Mouse (Mus musculus): ENCODE measurements at regions not wholly inside any gene's neighbourhood (a gene's known extent, or its start where the extent isn't known, plus 50 kb on each side); places are given as distances from the start of the nearest gene placed in this dataset.
"Not testable (repeated sequence)": the region's sequence is repeated elsewhere in the genome, so short reads cannot be mapped to it uniquely, and the experiment has no call there.

DNA sequence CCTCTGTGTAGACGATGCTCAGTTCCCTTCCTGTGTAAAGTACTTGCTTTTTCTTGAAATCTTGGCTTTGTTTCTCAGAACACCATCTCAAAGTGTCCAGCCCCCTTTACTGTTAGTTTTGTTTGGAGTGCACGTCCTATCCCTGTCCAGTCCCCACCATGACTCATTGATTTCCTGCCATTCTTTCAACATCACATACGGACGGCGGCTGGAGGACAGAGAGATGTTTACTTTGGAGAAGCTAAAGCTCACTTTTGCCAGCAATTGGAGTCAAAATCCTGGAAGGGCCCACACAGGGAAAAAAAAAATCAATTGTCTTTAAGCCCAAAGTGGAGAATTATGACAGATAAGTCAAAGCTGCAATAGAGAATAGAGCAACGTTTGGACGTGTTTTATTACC is 51.8 kb downstream of the Gm5426 start:
- in situ Hi-C loops (cut with MboI, MseI) = no loop called here

DNA sequence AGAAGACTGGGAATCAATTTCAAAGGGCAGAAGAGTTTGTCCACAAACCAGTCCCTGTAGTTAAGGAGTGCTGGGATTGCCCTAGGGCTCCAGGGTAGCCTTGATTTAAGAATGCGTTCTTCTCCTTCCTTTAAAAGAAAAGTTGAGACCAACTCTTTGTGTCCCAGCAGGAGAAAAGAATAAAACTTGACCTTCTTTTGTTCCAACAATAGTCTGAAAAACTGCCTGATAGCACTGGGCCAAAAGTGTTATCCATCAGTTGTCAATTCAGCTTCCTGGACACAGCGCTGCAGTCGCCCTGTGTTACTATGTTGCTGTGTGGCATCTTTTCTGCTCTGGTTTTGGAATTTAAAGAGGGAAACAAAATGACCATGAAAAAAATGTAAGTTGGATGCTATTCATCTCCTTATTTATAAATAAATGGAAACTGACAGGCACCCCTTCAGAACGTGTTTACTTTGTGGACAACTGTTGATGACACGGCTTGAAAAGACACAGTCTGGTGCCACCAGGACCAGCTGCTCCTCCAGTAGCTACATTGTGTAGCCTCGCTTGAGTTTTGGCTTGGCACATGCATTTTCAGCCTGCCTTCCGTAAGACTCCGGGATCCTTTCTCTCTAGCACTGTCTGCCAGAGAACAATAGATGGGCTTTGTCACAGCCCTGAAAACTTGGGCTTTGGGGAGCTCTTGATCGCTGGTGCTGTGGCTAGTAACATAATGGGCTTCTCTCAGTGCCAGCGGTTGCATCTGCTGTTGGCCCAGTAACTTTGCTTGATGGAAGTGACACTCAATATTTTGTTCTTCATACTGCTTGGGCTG is 54.0 kb downstream of the Gm5426 start:
- in situ Hi-C loops (cut with MboI, MseI) = no loop called here

DNA sequence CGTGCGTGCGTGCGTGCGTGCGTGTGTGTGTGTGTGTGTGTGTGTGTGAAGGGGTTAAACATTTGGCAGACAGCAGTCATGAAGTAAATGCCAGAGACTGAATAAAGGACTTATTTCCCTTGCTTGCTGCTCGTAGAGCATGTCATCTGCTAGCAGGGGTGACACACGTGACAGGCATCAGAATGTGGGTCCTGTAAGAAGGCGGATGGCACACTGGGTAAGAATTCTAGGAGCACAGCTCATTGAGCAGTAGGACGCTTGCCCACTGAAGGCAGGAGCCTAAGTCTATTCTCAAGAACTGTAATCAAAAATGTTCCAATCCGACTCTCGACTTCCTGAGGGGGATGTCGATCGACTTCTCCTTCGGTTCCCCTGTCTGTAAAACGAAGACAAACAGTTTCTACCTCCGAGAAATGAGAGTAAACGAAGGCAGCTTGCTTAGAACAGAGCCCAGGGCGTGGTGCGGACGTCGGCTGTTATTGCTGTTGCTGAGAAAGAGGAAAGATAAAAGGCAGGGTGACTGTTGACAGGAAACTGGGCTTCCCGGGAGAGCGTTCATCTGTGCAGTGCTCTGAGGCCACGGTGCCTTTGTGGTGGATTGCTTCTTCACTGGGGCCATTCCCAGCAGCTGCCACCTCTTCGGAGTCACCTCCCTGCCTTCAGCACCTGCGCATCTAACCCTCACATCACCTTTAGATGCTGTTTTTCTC is 64.7 kb downstream of the Gm5426 start:
- in situ Hi-C loops (cut with MboI, MseI) = no loop called here

DNA sequence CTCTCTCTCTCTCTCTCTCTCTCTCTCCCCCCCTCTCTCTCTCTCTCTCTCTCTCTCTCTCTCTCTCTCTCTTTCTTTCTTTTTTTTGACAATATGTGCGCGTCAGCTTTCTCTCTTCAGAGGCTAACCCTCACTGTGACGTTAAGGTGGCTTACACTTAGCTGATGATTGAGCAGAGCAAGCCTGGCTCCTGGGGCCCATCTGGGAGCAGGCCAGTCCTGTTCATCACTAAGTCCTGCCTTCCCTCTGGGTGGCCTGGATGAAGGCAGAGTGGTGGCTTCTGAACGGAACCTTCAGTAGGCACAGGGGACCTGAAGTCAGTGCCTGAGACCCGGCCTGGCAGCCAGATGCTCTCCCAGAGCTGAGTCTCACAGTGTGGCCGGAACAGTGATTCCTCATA is 65.5 kb downstream of the Gm5426 start:
- in situ Hi-C loops (cut with MboI, MseI) = no loop called here

DNA sequence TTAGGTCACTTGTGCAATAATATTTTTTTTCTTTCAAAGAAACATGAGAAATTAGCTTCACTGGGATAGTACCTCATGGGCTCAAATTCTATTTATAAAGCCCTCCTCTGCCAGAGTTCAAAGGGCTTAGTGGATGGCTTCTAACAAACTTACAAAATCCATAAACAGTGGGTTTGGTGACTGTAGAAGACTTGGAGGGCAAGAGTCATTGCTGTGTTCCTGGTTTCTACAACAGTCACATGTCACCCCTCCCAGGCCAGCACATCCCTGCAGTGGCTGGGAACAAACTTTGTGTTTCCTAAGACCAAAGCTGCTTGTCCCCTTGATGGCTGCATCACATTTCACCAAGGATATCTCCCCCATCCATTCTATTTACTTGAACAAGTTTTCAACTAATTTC is 66.5 kb downstream of the Gm5426 start:
- in situ Hi-C loops (cut with MboI, MseI) = no loop called here

DNA sequence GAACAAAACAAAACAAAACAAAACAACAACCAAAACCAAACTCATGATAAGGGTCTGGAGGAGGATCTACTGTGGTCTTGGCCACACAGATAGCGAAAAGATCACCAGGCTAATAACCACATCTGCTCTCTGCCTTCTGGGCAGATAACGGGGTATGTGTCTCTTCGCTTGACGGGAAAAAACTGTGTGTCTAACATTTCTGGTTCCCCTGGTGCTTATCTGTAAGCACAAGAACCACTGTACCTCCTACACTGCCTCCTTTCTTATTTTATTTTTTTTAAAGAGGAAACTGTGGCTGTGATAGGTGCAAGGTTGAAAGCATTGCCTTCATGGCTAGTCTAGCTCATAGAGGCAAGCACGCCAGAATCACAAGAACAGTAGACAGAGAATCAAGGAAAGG is 67.8 kb downstream of the Gm5426 start:
- in situ Hi-C loops (cut with MboI, MseI) = no loop called here

DNA sequence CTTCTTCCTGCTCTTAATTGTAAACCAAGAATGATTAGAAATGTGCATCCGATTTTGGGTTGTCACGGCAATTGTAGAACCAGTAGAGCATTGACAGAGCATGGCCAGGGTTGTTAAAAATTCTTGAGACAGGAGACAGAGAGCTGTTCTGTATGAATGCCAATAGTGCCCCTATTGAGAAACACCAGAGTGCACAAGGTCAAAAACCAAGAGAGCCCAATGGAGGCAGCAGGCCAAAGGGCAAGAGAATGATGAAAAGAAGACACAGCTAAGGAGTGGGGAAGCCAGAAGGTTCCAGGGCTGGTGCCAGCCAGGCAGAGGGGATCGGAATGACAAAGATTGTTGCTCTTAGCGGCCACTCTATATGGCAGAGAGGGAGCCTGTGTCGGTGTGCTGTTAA is 72.8 kb downstream of the Gm5426 start:
- in situ Hi-C loops (cut with MboI, MseI) = no loop called here

DNA sequence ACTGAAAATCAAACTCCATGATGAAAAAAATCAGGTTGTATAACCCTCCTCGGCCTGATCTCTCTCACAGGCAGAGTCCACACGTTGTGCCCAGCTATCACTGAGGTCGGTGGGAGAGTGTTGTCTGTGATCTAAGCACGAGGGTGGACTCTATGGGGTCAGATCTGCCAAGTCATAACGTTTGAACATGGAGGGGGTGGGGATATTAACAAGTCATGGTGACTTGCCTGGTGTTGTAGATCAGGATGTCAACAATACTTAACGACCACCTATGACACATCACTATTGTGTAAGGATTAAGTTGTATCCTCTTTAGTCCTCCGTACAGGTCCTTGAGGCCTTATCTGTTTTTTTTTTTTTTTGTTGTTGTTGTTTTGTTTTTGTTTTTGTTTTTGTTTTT is 74.8 kb downstream of the Gm5426 start:
- in situ Hi-C loops (cut with MboI, MseI) = loop anchor here (5.0 to 10.0 kb wide), 3 partner anchors 79 to 1104 kb away; no protein-coding TSS in a partner anchor

DNA sequence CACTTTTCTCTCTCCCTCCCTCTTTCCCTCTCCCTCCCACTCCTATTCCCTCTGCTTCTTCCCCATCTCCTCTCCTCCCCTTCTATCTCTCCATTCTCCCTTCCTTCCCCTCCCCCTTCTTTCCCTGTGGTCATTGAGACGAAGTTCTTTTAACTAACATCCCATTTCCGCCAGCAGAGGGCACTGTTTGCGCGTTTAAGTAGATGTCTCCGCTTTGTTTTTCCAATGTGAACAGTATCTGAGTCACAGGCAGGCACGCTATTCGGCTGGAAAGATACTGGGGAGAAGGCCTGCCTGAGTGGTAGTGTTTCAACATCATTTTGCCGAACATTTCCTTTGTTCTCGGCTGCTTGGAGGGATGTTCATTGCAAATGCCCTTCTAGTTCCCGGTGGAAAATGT is 77.5 kb downstream of the Gm5426 start:
- in situ Hi-C loops (cut with MboI, MseI) = loop anchor here (5.0 to 10.0 kb wide), 3 partner anchors 82 to 1101 kb away; no protein-coding TSS in a partner anchor

DNA sequence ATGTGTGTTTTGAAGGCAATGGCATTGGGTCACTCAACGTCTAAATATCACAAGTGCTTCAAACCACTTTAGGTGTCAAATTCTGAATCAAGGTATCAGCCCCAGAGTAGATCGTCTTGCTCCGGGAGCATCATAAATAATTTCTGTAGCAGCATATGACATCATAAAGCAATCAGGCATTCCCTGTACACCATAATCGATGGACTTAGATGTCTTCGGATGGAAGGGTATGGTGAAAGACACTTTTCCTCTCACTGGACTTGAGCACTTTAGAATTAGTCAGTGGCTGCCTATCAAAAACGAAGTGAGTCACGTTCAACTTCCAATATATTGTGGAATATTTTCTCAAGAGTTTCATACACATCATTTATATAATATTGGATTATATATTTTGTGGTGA is 77.9 kb downstream of the Gm5426 start:
- in situ Hi-C loops (cut with MboI, MseI) = loop anchor here (5.0 to 10.0 kb wide), 3 partner anchors 82 to 1101 kb away; no protein-coding TSS in a partner anchor

DNA sequence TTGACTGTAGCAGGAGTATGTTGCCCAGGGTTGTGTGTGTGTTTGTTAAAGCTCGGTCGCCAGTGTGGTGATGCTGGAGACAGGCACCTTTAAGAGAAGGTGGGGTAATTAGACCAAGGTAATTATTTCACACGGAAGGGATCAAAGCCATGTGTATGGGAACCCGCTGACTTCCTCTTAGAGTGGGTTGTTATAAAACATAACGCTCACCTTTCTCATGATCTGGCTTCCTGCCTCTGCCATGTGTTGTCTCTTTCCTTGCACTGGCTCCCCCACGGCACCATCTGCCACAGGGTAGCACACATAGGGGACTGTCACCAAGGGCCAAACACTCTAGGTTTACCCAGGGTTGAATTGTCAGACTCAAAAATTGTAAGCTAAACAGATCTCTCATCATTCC is 78.5 kb downstream of the Gm5426 start:
- in situ Hi-C loops (cut with MboI, MseI) = loop anchor here (5.0 to 10.0 kb wide), 7 partner anchors 83 to 1100 kb away; no protein-coding TSS in a partner anchor

DNA sequence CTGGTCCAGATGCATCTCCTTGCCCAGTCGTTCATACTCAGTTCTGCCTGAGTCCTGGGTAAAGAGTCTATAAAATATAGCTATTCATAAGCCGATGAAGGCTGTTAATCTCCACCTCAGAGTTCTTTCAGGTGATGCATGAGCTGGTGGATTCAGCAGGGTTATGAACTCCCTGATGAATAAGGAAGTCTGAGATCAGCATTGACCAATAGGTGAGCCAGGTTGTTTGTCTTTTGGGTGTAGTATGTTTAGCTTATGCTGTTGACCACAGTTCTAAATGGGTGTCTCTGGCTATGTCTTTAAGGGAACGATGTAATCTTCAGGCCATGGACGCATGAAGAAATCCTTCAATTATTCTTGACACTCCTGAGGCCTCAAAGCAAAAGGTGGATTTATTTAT is 84.3 kb downstream of the Gm5426 start:
- in situ Hi-C loops (cut with MboI, MseI) = no loop called here

DNA sequence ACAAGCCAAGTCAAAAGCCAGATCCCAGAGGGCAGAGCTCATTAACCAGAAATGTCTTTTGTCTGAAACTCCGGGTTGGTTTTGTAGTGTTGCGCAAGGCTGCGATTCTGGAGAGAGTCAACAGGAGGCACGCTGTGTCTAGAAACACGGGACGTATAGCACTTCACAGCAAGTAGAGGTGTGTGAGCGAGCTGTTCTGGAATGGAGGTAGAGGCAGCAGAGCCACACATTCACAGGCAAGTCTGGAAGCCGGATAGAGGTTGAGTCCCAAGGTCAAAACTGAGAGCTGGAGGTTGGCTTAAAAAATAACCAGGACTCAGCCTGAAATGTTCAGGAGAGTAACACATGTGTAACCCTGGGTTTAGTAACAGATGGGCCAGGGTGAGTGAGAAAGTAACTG is 94.0 kb downstream of the Gm5426 start:
- in situ Hi-C loops (cut with MboI, MseI) = loop anchor here in 1 of 2 experiments (5.0 kb wide), 1 partner anchor 53 kb away; no protein-coding TSS in a partner anchor

DNA sequence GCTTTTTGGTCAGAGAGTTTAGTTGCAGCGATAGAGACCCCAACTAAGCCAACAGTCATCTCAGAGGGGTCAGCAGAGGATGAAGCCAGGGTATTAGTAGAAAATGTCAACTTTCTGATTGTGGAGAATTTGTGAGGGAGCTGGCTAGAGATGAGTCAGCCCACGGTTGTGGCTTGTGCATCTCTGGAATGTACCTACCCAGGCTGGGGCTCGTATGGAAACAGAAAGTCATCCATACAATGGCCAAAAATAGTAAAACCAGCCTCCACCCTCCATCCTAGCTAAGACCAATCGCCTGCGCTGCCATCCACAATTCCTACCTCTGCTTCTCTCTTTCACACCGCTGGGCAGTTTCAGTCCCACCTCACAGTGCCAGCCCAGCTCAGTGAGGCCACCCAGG is 94.9 kb downstream of the Gm5426 start:
- in situ Hi-C loops (cut with MboI, MseI) = loop anchor here in 1 of 2 experiments (5.0 kb wide), 1 partner anchor 54 kb away; no protein-coding TSS in a partner anchor

DNA sequence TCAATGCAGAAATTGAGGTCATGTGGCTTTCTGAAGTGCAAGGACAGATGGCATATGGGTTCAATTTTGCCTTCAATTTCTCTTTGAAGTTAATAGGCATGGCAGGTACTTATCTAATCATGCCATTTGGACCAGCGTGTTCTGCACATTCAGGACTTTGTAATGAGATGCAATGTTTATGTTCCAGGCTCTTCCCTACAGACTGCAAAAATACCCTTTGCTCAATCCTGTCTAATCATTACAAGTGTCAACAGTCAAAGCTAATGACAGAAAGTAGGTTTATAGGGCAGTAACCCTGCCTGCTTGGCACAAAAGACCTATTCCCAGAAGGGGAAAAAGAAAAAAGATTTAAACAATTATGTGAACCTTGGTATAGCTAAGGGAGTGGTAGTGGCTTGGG is 96.5 kb downstream of the Gm5426 start:
- in situ Hi-C loops (cut with MboI, MseI) = loop anchor here in 1 of 2 experiments (5.0 kb wide), 1 partner anchor 56 kb away; no protein-coding TSS in a partner anchor

DNA sequence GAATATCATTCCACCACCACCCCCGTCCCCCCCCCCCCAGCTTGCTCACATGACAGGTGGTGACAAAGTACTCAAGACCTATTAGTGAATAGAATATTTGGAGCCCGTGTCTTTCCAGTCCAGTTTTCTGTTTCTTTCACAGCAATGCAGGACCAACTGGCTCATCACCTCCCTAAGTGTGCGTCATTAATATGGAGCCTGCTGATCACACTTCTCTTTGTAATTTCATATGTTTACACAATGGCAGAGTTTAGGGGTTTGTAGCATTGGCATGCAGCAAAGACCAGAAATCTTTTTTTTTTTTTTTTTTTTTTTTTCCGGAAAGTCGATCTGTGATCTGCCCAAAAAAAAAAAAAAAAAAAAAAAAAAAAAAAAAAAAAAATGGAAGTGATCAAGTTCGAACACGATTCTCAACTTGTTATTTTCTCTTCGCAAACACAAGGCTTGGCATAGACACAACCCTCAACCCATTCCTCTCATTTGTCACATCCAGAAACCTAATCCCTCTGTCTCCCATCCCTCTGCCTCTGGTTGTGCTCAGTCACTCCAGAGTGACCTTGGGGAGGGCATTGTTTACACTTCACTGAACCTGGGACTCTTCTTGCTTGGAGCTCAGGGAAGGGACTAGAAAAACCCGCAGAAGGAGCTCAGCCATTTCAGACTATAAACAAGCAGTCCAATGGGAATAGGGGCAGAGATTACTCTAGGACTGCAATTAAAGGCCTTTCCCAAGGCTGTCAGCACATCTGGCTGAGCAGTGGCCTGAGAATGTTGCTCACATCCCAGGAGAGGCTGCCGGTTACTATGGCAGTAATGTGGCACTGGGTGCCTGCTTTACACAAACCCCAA is 98.4 kb downstream of the Gm5426 start:
- in situ Hi-C loops (cut with MboI, MseI) = loop anchor here in 1 of 2 experiments (5.0 kb wide), 1 partner anchor 57 kb away; no protein-coding TSS in a partner anchor

DNA sequence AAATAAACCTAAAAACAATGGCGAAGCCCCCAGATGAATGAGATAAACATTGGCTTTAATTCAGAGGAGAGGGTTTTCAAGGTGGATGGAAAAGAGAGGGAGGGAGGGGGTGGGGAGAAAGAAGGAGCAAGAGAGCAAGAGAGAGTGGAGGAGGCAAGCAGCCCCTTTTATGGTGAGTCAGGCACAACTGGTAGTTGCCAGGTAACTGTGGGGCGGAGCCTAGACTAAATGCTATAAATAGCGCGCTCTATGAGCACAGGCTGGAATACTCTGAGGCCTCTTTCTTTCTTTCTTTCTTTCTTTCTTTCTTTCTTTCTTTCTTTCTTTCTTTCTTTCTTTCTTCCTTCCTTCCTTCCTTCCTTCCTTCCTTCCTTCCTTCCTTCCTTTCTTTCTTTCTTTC is 99.6 kb downstream of the Gm5426 start:
- in situ Hi-C loops (cut with MboI, MseI) = not testable (repeated sequence)

DNA sequence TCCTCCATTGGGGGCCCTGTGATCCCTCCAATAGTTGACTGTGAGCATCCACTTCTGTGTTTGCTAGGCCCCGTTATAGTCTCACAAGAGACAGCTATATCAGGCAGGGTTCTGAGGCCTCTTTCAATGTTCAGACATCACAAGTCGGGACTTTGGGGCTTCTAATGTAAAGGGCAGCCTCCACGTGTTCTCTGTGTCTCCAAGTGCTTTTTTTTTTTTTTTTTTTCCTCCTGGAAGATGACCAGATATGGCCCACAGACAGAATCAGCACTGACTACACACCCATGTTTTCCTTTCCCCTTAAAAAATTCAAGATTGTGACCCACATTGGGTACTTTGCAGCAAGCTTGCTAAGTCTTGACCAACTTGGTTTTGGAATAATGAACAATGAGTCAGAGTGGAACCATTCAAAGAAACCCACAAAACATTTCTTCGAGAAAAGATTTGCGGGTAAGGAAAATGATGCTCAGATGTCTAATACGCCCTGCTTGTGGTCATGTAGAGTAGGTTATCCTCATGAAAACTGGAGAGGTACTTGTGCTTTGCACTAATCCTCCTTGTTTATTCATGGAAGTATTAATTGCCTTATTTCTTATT is 100.5 kb downstream of the Gm5426 start:
- in situ Hi-C loops (cut with MboI, MseI) = no loop called here

DNA sequence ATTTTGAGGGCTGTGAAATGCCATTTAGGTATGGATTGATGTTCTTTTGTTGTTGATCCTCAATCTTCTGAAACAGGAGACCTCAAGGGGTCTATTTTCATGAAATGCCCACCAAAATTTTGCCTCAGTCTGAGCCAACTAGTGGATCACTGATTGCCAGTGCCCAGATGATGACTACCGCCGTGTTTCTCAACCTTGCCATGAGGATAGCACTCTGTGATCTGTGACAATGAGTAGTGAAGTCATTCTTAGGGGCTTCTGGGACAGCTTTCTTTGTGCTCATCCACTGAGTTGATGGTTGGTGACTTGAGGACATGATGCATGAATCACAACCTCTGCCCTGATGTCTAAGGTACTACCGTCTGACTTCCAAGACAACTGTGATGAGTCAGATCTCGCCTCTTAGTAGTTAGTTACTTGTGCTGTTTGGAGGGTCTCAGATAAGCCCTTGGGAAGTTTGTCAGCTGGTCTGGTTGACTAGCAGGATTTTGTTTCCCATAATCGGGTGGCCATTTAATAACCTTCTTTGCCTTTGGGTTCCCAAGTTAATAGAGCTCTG is 101.2 kb downstream of the Gm5426 start:
- in situ Hi-C loops (cut with MboI, MseI) = no loop called here

DNA sequence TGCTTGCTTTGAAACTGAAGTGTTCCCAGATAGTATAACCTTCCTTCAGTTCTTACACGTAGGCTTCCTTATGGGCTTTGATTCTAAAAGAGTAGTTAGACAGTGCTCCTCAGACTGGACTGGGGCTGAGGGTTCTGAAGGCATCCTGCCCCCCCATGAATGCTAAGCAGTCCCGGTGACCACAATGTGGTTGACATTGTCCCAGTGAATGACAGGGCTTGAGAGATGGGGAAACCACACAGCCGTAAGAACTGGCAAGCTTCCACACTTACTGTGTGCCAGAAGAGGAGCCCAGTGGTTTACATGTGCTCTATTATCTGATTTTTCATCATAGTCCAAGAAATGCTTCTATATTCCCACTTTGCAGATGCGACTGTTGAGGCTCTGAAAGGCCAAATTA is 101.8 kb downstream of the Gm5426 start:
- in situ Hi-C loops (cut with MboI, MseI) = no loop called here

DNA sequence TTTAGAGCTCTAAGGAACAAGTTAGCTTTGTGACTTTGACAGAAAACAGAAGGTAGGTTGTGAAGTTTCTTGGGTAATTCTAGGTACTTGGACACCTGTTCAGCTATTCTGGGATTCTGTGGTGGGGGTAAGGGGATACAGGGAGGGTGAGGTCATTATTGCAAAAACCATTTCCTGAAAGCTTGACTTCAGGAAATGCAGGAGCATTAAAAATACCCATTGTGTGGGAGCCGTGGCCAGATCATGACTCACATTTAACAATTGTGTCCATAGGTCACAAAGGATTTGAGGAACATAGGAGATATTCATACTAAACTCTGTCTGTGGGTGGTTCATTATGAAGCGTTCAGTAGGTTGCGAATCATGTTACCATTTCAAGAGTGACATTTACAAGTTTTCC is 102.4 kb downstream of the Gm5426 start:
- in situ Hi-C loops (cut with MboI, MseI) = no loop called here
